Mouse (Mus musculus) forebrain, embryonic 14.5 days (tissue): ENCODE measurements around the gene Acvr1b. TPM values are rescaled to one million over a fixed set of nuclear protein-coding genes. Genes with fewer than 3 reads are reported as not detected.

Source experiments
- ATAC-seq: fragments of 200-750 bp; cut with Nextera tagmentation; 2 replicates; pipeline ENCODE4 v1.8.0; 2017; ENCODE audit warnings: mild to moderate bottlenecking, moderate library complexity
- DNase-seq: peaks from one replicate; pipeline ENCODE4 v3.0.0-alpha.2; 2015; ENCODE audit warnings: low spot score
- H3K27ac ChIP-seq: fragments of 300-500 bp; sonication (generic); 2 replicates; pipeline ENCODE4 v1.5.1; 2014; ENCODE audit warnings: low read depth, mild to moderate bottlenecking, control low read depth, low read length, moderate library complexity
- H3K27me3 ChIP-seq: fragments of 300-500 bp; sonication (generic); replicated peaks from 2 replicates; pipeline ENCODE4 v1.6.1; 2014; ENCODE audit warnings: low read length, control low read depth, mixed read lengths; ENCODE audit not compliant: control insufficient read depth, insufficient read depth
- H3K36me3 ChIP-seq: fragments of 300-500 bp; sonication (generic); 2 replicates; pipeline ENCODE4 v1.6.1; 2014; ENCODE audit warnings: low read length, control low read depth; ENCODE audit not compliant: control insufficient read depth, insufficient read depth
- H3K4me1 ChIP-seq: fragments of 300-500 bp; sonication (generic); 2 replicates; pipeline ENCODE4 v1.6.1; 2014; ENCODE audit warnings: antibody characterized with exemption, low read length, control low read depth; ENCODE audit not compliant: control insufficient read depth, insufficient read depth
- H3K4me2 ChIP-seq: fragments of 300-500 bp; sonication (generic); 2 replicates; pipeline ENCODE4 v1.6.1; 2014; ENCODE audit warnings: mild to moderate bottlenecking, control low read depth, low read length
- H3K4me3 ChIP-seq: fragments of 300-500 bp; sonication (generic); 2 replicates; pipeline ENCODE4 v1.5.1; 2014; ENCODE audit warnings: low read depth, low read length, control low read depth
- H3K9ac ChIP-seq: fragments of 300-500 bp; sonication (generic); 2 replicates; pipeline ENCODE4 v1.6.1; 2014; ENCODE audit warnings: mild to moderate bottlenecking, low read length, control low read depth, moderate library complexity
- H3K9me3 ChIP-seq: fragments of 300-500 bp; sonication (generic); replicated peaks from 2 replicates; pipeline ENCODE4 v1.6.1; 2016; ENCODE audit warnings: low read length, control low read depth, mixed read lengths; ENCODE audit not compliant: control insufficient read depth
- WGBS: fragments of 180-500 bp; shearing (Covaris S2); extraction: QIAGEN DNeasy Blood & Tissue Kit; methylation state at CpG from one replicate; pipeline ENCODE4 v1.1.7; 2014; 5-methylcytosine and 5-hydroxymethylcytosine counted together
- polyA plus RNA-seq: library from polyadenylated mRNA; unstranded; fragments of >200 nt; fragmentation: Nextera tagmentation; extraction: Ambion mirVana; gene quantifications from 2 replicates; pipeline ENCODE4 v1.2.1, GENCODE M21; 2014

Acvr1b gene
- polyA plus RNA-seq, 1 experiment from 2014 or later = 24.7 TPM

GRCm38 (mm10) chr15:101154700-101155616 lies 18.9 kb upstream of the Acvr1b start:
- Histone ChIP-seq H3K4me2 (no peak overlapping the region), H3K27me3 (no peaks in the 10 kb centered on the region), H3K36me3 (no peaks in the 10 kb centered on the region), H3K9me3 (no peaks in the 10 kb centered on the region), H3K9ac (no peak overlapping the region), H3K4me3 (no peak overlapping the region), H3K27ac (no peak overlapping the region), H3K4me1 (peaks cover 4% of the 10 kb centered on the region; the same call in 1 of the 2 replicates)
- WGBS = 79% methylated on average over 7 of the region's 7 CpGs
- DNase-seq (no peak), ATAC-seq (no peak)

- Histone ChIP-seq H3K9ac (no peak overlapping the region), H3K27me3 (no peaks in the 10 kb centered on the region), H3K4me2 (peak overlapping the region; percentile 25; the same call in 1 of the 2 replicates), H3K36me3 (no peaks in the 10 kb centered on the region), H3K27ac (peak overlapping the region; percentile 78), H3K9me3 (no peaks in the 10 kb centered on the region), H3K4me1 (peaks cover 44% of the 10 kb centered on the region), H3K4me3 (no peak overlapping the region)
- no peak for DNase-seq
- WGBS = 21% methylated on average over 1 of the region's 1 CpGs
- ATAC-seq = no peak
Measured at GRCm38 (mm10) chr15:101160128-101160527, 13.7 kb upstream of the Acvr1b start.

DNA sequence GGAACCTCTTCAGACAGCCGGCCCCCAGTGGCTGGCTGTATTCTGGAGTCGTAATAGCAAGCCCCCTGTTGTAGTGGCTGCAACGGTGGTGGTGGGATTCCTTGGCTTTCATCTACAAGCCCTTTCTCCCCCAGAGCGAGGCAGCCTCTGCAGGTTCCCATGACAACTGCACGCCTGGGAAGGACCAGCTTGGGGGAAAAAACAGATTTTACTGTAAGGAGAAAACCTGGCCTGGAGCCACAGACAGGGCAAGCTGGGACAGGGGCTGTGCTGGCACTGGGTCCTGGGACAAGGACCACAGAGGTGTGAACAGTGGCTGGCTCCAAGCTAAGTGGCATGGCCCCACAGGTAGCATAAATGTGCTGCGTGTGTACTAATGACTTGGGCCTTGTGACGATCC lies 13.3 kb upstream of the Acvr1b start:
- H3K27ac ChIP-seq = peak overlapping the region; percentile 78
- ATAC-seq = peak; percentile 69
- H3K9ac ChIP-seq = no peak overlapping the region
- H3K36me3 ChIP-seq = no peaks in the 10 kb centered on the region
- H3K27me3 ChIP-seq = no peaks in the 10 kb centered on the region
- DNase-seq = peak; percentile 94
- 5% methylated on average over 7 of the region's 7 CpGs for WGBS
- H3K9me3 ChIP-seq = no peaks in the 10 kb centered on the region
- H3K4me3 ChIP-seq = no peak overlapping the region
- H3K4me1 ChIP-seq = peaks cover 45% of the 10 kb centered on the region
- peak overlapping the region; percentile 25; the same call in 1 of the 2 replicates for H3K4me2 ChIP-seq

GRCm38 (mm10) chr15:101161534-101161933 lies 12.3 kb upstream of the Acvr1b start:
- Histone ChIP-seq H3K4me3 (no peak overlapping the region), H3K9me3 (no peaks in the 10 kb centered on the region), H3K4me2 (no peak overlapping the region), H3K27ac (no peak overlapping the region; the same call in 1 of the 2 replicates), H3K4me1 (peaks cover 47% of the 10 kb centered on the region), H3K36me3 (no peaks in the 10 kb centered on the region), H3K9ac (no peak overlapping the region), H3K27me3 (no peaks in the 10 kb centered on the region)
- no peak for ATAC-seq
- no peak for DNase-seq
- 67% methylated on average over 7 of the region's 7 CpGs for WGBS

GRCm38 (mm10) chr15:101163056-101163458 lies 10.8 kb upstream of the Acvr1b start:
- DNase-seq (peak; percentile 77), ATAC-seq (peak; percentile 77)
- H3K4me1 ChIP-seq = peaks cover 47% of the 10 kb centered on the region
- H3K4me2 ChIP-seq = peak overlapping the region; percentile 9; the same call in 1 of the 2 replicates
- H3K9ac ChIP-seq = 0 out of 2 replicates have a peak overlapping the region, but pooled peaks have one; percentile 26
- H3K27me3 ChIP-seq = no peaks in the 10 kb centered on the region
- H3K36me3 ChIP-seq = no peaks in the 10 kb centered on the region
- 13% methylated on average over 15 of the region's 15 CpGs for WGBS
- no peaks in the 10 kb centered on the region for H3K9me3 ChIP-seq
- H3K27ac ChIP-seq = peak overlapping the region; percentile 69
- H3K4me3 ChIP-seq = no peak overlapping the region

- Histone ChIP-seq H3K27ac (peak overlapping the region; percentile 69), H3K27me3 (no peaks in the 10 kb centered on the region), H3K36me3 (no peaks in the 10 kb centered on the region), H3K9ac (0 out of 2 replicates have a peak overlapping the region, but pooled peaks have one; percentile 30), H3K4me3 (no peak overlapping the region), H3K4me1 (peaks cover 47% of the 10 kb centered on the region), H3K9me3 (no peaks in the 10 kb centered on the region), H3K4me2 (no peak overlapping the region)
- DNase-seq = peak; percentile 78
- no peak for ATAC-seq
- WGBS = 32% methylated on average over 5 of the region's 5 CpGs
Measured at GRCm38 (mm10) chr15:101163854-101164253, 10.0 kb upstream of the Acvr1b start.

- Histone ChIP-seq H3K9ac (no peak overlapping the region), H3K4me1 (peaks cover 47% of the 10 kb centered on the region), H3K4me2 (no peak overlapping the region), H3K4me3 (no peak overlapping the region), H3K27me3 (no peaks in the 10 kb centered on the region), H3K36me3 (no peaks in the 10 kb centered on the region), H3K27ac (peak overlapping the region; percentile 69), H3K9me3 (no peaks in the 10 kb centered on the region)
- ATAC-seq = no peak
- DNase-seq = no peak
- 50% methylated on average over 5 of the region's 5 CpGs for WGBS
Measured at GRCm38 (mm10) chr15:101164291-101164690, 9.6 kb upstream of the Acvr1b start.

DNA sequence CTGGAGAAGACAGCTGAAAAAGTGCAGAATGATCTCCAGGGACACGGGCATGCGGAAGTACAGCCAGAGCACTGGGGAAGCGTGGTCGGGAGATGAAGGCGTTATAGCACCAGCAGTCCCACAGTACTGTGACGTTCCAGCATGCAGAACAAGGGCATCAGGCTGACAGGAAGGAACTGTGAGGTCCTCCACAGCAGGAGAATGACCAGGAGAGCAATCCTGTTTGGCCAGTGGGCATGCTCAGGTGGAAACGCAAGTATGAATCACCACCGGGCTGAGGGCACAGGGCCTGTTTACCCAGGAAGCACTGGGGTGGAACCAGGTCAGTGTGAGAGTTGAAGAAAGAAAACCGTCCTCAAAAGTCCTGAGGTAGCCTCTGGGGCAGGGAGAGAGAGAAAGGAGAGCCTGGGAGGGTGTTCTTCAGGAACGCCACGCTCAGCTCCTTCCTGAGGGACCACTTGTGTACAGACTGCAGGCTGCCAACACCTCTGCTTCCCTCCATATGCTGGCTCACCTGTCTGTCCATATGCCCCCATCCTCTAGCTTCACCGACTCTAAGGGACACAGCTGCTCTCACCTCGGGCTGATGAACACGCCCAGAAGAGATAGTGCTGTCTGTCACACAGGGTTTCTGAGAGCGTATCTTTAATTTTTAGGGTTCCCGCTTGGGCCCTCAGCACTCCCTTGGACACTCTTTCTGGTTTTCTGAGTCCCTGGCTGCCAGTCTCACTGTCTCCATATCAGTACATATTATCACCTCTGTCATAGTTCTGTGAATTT lies 8.0 kb upstream of the Acvr1b start:
- Histone ChIP-seq H3K9ac (no peak overlapping the region), H3K9me3 (no peaks in the 10 kb centered on the region), H3K27me3 (no peaks in the 10 kb centered on the region), H3K36me3 (no peaks in the 10 kb centered on the region), H3K4me1 (peaks cover 38% of the 10 kb centered on the region), H3K4me2 (no peak overlapping the region), H3K4me3 (no peak overlapping the region), H3K27ac (no peak overlapping the region)
- no peak for DNase-seq
- ATAC-seq = 0 out of 2 replicates have a peak, but pooled peaks have one; percentile 24
- 68% methylated on average over 16 of the region's 16 CpGs for WGBS
